Mouse (Mus musculus): ENCODE results near the gene Dgkk. TPM values are rescaled to one million over a fixed set of nuclear protein-coding genes. Genes with fewer than 3 reads are reported as not detected.
"Not testable (repeated sequence)": the region's sequence is repeated elsewhere in the genome, so short reads cannot be mapped to it uniquely, and the experiment has no call there.

The Dgkk gene
- under 1 TPM; 0.20 to 0.80 TPM for total RNA-seq (2021)
- long read RNA-seq, experiment 1: 0 reads
- long read RNA-seq, experiment 2: 0 reads

GRCm38 (mm10) chrX:6779006-6779405 lies at the start of gene Dgkk:
Gene Dgkk (plus strand): TSS chrX:6779306.
- not testable (repeated sequence) for DNase-seq (ENCODE audit: low spot score in 2 of 2)

DNA sequence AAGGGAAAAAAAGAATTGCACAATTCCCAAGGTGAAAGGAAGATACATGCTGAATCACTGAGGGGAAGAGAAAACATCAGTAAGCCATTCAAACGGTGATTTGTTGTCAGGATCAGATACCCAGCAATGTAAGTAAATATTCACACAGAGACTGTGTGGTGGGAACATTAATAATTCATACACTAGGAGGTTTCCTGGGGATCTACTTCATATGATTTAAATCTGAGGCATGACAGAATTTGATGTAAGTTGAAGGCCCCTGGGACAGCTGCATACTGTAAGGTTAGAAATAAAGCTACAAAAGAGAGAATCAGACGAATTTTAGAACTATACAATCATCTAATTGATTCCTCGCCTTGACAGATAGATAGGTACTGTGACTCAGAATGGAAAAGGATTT lies 45.1 kb upstream of the Dgkk start:
- no peak for DNase-seq (ENCODE audit: low spot score in 2 of 2)

DNA sequence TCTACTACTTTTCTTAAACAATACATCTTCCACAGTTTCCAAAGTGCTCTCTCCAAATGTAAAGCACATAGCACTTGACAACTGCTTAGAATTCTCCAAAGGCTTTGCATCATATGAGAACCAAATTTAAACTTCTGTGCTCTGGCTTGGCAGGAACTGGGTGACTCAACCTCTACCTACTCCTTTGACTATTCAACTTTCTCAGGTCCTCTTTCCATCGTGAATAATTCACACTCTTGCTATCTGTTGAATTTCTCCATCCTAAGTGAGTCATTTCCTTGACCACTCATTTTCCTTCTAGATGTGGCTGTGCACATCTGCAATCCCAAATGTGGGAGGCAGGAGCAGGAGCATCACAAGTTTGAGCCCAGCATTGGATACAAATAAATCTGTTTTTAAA lies 28.4 kb upstream of the Dgkk start:
- DNase-seq (ENCODE audit: low spot score in 2 of 2): no peak

DNA sequence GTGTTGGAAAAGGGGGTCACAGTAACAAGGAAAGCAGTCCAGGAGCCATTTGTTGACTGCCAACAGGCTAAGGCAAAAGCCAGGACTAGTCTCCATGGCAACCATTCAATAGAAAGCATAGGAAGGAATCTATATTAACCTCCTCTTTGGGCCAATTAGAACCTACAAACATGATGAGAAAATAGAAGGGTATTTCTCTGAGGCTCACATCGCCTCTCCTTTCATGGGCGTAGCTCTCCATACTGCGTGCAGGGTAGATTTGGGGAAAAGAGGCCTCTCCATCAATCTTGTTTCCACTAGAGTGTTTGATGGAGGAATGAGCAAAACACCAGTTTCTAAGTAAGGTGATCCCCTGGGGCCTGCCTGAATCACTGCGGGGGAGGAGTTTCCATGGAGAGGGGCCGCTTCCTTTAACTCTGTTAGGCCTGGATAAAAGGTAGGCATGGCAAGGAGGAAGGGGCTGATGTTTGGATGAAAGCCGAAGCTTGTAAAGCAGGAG lies 27.5 kb upstream of the Dgkk start:
- no peak for DNase-seq (ENCODE audit: low spot score in 2 of 2)

GRCm38 (mm10) chrX:6777489-6778249 lies 1.4 kb upstream of the Dgkk start:
- peak in 1 of 2 experiments; percentile 4 for DNase-seq (ENCODE audit: low spot score in 2 of 2)

- DNase-seq (ENCODE audit: low spot score in 2 of 2): peak in 1 of 2 experiments; percentile 14
Observed at GRCm38 (mm10) chrX:6778250-6778637, 862 bp upstream of the Dgkk start.

DNA sequence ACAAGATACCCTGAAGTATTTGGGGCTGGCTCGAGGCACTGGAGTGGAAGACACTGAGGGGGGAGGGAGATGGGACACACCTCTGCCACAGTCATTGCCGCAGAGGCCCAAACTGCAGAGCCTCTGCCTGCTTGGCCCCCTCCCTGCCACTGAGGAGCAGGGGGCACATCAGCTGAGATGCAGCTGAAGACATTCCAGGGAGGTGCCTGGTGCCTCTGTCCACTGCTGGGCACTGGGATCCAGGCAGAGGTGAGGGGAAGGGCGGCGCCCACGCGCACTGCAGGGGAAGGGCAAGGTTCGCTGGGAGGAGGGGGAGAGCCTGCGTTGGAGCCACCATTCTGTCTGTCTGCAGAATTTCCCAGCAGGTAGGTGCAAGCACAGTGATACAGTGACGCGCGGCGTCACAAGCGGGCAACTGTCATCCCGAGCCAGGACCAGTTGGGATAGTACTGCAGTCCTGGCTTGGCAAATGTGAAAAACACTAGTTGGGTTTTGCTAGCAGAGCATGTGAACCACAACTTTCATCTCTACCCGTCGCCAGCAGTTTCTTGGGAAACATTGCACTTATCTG lies 948 bp downstream of the Dgkk start:
- DNase-seq (ENCODE audit: low spot score in 2 of 2): no peak

- no peak for DNase-seq (ENCODE audit: low spot score in 2 of 2)
Observed at GRCm38 (mm10) chrX:6832553-6832952, 53.4 kb downstream of the Dgkk start.

DNA sequence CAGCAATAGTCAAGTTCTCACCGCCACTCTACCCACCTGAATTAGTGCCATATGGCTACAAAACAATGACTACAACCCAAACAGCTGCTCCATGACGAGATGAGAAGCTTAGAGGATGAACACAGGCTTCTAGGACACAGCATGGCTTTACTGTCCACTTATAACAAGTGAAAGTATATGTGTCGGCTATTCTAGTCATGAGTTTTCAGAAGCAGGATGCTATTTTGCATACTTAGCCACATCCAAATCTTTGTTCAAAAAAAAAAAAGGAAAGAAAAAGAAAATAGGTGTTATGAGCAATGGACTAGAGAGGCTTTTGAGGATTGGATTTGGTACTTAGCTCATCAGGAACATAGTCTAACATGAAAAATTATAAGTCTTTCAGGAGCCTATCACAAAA lies 74.4 kb downstream of the Dgkk start:
- DNase-seq (ENCODE audit: low spot score in 2 of 2): no peak

GRCm38 (mm10) chrX:6854136-6854535 lies 75.0 kb downstream of the Dgkk start:
- no peak for DNase-seq (ENCODE audit: low spot score in 2 of 2)

DNA sequence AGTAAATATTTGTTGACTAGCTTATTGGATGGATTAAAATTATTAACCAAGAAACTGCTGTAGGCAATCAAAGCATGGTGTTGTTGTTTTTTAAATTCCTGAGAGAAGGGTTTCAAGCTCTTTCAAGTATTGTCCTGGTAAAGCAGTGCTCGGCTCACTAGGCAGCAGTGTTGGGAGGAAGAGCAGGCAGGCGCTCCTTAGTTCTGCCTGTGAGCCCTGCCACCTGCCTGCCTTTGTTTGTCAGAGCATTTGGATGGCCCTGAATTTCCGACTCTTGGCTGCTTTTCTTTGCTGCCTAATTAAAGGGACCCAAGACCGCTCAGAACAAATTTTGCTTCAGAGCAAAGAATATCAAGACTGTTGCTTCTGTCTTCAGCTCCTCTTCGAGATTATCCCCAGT lies 114.8 kb downstream of the Dgkk start:
- no peak for DNase-seq (ENCODE audit: low spot score in 2 of 2)

DNA sequence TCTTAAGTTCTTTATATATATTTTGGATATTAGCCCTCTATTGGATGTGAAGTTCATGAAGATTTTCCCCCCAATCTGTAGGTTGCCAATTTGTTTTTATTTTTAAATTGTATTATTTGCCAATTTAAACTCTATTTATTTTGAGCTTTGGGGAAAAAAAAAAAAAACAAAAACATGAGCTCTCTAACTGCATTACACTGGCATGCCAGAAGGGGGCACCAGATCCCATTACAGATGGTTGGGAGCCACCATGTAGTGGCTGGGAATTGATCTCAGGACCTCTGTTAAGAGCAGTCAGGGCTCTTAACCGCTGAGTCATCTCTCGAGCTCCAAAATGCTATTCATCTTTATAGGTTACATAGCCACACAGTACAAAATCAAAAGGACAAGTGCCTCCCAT lies 131.9 kb downstream of the Dgkk start:
- no peak for DNase-seq (ENCODE audit: low spot score in 2 of 2)

- no peak for DNase-seq (ENCODE audit: low spot score in 2 of 2)
Observed at GRCm38 (mm10) chrX:6922165-6922564, 143.1 kb downstream of the Dgkk start.

DNA sequence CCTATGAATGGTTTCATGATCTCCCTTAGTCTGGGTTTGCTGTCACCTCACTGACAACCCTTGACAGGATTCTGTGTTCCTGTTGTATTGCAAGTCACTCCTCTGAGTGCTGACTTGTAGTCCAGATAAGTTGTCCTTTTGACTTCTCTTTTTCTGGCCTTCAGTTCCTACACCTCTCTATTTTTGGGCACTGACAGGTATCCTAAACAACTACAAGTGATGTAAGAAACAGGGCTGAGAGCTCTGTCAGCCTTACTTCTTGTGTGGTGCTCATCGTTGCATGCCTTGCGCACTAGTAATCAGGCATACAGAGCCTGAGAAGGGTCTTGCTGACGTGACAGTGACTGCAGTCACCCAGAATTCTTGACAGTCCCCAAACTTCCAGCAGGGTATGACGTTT lies 147.1 kb downstream of the Dgkk start:
- DNase-seq (ENCODE audit: low spot score in 2 of 2): no peak

- DNase-seq (ENCODE audit: low spot score in 2 of 2): no peak
Observed at GRCm38 (mm10) chrX:6968598-6968997, 189.5 kb downstream of the Dgkk start.

DNA sequence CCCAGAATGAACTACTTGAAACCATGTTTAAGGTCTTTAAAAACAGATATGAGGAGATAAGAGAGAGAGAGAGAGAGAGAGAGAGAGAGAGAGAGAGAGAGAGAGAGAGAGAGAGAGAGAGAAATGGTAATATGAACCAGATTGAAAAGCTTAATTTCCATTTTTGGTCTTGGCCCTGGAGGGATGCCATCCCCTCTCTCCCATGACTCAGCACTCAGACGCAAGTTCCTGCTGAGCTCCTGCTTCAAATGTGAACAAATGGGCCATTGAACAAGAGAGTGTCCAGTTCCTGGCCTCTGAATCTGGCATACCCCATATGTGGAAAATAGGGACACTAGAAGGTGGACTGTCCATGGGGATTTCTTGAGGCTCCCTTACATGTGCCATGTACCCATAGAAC lies 192.8 kb downstream of the Dgkk start:
- DNase-seq (ENCODE audit: low spot score in 2 of 2): no peak

DNA sequence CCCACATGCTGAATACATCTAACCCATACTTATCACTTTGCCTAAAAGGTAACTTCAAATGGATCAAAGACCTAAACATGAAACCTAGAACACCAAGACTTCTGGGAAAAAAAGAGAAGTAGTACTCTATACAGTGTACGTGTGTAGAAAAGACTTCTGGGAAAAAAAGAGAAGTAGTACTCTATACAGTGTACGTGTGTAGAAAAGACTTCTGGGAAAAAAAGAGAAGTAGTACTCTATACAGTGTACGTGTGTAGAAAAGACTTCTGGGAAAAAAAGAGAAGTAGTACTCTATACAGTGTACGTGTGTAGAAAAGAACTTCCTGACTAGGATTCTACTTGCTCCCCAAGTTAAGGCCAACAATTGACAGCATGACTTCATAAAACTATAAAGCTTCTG lies 204.8 kb downstream of the Dgkk start:
- not testable (repeated sequence) for DNase-seq (ENCODE audit: low spot score in 2 of 2)
